Mouse (Mus musculus): ENCODE data around the gene Btrc.

The Btrc gene

DNA sequence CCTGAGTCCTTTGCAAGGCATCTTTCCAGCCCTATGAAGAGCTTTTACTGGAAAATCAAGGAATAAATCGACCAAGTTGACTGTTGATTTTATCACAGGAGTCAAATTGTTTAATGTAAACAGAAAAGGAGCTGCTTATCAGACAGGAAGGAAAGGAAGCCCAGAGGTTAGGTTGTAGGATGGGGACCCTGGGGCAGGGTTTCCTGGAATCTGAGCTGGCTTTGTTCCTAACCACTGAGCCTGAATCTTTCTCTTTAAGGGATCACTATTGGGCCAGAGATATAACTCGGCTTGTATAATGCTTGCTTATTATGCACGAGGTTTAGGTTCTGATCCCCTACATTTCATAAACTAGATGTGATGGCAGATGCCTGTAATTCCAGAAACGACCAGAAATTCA, 64.6 kb downstream of the Btrc start:
- in situ Hi-C loops (cut with MseI, MboI) = no loop called here

GRCm38 (mm10) chr19:45430971-45431633, 67.6 kb downstream of the Btrc start:
- in situ Hi-C loops (cut with MseI, MboI) = loop anchor here (5.0 to 10.0 kb wide), 2 partner anchors 126 to 209 kb away; no protein-coding TSS in a partner anchor

GRCm38 (mm10) chr19:45432351-45432750, 68.8 kb downstream of the Btrc start:
- in situ Hi-C loops (cut with MseI, MboI) = loop anchor here (5.0 to 10.0 kb wide), 2 partner anchors 128 to 210 kb away; no protein-coding TSS in a partner anchor

DNA sequence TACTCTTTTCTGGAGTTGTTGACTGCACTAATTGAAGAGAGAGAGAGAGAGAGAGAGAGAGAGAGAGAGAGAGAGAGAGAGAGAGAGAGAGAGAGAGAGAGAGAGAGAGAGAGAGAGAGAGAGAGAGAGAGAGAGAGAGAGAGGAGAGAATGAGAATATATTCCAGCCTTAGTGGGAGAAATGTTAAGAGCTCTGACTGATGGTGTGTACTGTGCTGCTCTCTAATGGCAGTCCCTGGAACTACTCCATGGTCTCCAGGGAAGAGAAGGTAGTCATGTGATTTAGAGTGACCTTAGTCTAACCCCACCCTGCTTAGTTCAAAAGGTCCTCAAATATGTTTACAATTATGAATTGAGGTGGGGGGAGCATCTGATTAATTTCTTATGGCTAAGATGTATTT, 72.5 kb downstream of the Btrc start:
- in situ Hi-C loops (cut with MseI, MboI) = loop anchor here (10.0 kb wide), 1 partner anchor 131 kb away; no protein-coding TSS in a partner anchor

DNA sequence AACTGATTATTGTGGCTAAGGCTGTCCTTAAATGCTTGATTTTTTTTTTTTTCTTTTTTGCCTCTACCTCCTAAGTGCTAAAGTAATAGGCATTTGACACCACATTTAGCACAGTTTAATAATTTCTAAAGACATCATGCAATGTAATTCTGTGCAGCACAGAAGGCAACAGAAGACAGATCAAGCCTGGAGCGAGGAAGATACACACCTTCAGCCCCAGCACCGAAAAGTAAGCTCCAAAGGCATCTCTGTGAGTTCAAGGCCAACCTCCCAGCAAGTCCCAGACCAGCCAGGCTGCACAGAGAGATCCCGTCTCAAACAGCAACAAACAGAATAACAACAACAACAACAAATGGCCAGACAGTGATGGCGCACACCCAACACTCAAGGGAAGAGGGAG, 73.6 kb downstream of the Btrc start:
- in situ Hi-C loops (cut with MseI, MboI) = loop anchor here (10.0 kb wide), 1 partner anchor 132 kb away; no protein-coding TSS in a partner anchor

DNA sequence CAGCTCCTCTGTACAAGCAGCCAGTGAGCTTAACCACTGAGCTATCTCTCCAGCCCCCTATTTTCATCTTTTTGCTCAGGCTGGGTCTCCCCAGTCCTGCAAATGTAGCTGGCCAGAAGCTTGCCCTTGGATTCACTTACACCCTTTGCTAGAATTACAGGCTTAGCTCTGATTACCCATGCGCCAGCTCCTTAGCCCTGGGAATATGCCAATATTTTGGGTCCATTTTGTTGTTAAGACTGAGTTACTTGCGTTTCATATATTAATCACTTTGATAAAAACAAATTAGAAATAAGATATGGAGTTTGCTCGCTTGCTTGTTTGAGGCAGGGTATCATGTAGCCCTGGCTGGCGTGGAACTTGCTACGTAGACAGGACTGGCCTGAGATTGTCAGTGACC, 74.7 kb downstream of the Btrc start:
- in situ Hi-C loops (cut with MseI, MboI) = loop anchor here (10.0 kb wide), 1 partner anchor 133 kb away; no protein-coding TSS in a partner anchor

DNA sequence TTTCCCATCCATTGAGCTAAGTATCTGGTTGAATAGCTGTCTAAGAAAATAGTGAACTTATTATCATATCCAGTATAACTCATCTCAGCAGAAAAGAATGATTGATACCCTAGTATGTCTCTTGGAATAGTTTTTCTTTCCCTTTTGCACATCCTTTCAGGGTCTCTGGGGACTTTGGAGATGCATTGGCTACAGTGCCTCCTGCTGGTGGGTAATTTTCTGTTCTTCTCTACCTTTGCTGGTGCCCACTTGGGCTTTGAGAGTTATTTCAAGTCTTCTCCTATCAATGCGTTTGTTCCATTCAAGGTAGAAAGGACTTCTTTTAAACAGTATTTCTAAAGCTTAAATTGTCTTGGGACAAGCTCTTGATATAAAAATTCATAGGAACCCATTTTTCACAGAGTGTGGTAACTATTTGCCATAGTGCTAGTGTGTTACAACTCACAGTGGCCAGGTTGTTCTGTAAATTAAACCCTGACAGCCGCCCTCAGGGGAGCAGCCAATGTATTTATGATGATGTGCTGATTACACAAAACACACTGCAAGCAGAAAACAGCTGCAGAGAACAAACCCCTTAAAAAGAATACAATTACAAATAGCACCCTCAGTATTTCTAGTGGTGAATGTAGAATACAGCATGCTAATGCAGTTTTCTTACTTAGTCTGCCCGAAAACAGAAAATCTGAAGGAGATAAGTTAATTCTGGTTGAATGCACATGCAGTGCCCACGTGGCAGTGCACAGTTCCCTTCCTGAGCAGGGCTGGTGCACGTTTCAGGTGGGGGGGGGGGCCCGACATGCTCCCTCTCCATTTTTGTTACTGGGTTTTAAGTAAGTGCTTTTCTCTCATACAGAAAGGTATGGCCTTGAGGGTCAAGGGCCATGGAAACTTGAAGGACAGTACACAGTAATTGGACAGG, 75.7 kb downstream of the Btrc start:
- in situ Hi-C loops (cut with MseI, MboI) = loop anchor here (10.0 kb wide), 1 partner anchor 134 kb away; no protein-coding TSS in a partner anchor

GRCm38 (mm10) chr19:45440554-45441175, 77.1 kb downstream of the Btrc start:
- in situ Hi-C loops (cut with MseI, MboI) = no loop called here

- in situ Hi-C loops (cut with MseI, MboI) = no loop called here
Measured at GRCm38 (mm10) chr19:45441717-45442116, 78.2 kb downstream of the Btrc start.

DNA sequence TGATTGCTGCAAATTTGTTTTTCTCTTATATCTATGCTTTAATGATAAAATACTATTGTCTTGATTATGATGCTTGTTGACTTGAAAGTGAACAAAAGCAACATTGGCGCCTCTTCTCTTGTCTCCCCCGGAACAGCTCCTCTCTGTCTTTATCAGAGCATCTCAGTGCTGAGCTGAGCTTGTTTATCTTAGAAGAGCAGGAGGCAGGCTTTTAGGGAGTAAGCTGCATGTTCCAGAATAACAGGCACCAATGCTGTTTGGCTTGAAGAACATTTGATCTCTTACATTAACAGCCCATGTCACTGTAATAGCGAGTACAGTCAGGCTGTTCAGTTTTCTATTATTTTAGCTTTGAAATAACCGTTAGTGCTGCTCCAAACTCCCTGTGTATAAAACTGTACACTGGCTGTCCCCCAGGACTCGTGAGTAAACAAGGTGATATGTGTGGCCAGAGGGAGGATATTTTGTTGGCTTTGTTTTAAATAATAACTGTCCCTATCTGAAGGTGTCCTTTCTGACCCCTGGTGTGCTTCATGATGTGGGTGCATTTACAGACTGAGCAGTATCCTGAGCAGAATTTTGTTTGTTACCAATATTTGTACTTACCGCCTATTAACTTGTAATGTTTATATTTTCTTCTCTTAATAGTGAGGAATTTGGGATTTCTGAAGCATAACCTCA, 81.9 kb downstream of the Btrc start:
- in situ Hi-C loops (cut with MseI, MboI) = no loop called here

GRCm38 (mm10) chr19:45446631-45447030, 83.1 kb downstream of the Btrc start:
- in situ Hi-C loops (cut with MseI, MboI) = no loop called here

GRCm38 (mm10) chr19:45447222-45447621, 83.7 kb downstream of the Btrc start:
- in situ Hi-C loops (cut with MseI, MboI) = no loop called here

GRCm38 (mm10) chr19:45447886-45448285, 84.4 kb downstream of the Btrc start:
- in situ Hi-C loops (cut with MseI, MboI) = no loop called here

- in situ Hi-C loops (cut with MseI, MboI) = no loop called here
Measured at GRCm38 (mm10) chr19:45454391-45454790, 90.9 kb downstream of the Btrc start.

DNA sequence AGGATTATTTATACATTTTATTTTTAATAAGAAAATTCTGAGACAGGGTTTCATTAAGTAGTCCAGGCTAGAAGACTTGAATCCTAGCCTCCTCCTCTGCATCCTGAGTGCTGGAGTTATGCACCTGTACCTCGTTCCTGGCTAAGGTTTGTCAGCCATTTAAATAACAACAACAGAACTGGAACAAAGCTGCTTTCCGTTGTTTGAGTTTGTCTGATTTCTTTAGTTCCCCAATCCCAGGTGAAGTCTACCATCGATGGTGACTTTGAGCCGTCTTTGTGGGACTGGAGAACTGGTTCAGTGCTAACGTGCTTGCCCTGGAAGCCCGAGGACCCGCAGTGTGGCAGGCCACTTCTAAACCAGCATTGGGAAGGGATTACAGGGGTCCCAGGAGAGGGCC, 93.4 kb downstream of the Btrc start:
- in situ Hi-C loops (cut with MseI, MboI) = no loop called here

DNA sequence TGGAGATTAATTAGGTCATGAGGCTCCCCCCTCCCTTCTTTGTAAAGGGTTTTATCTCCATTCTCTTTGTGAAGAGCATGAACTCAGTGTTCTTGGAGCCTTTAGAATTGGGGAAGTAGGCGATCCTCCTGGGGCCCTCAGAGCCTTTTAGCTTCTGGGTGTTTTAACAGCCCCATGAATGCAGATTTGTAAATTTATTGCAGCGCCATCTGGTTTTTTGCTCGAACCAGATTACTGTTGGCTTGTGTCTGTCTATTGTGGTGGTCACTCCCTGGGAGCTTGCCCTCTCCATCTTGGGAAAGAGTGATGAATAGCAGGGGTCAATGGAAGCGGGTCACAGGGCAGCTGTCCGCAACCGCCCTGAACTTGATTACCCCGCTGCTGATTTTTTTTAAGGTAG, 95.2 kb downstream of the Btrc start:
- in situ Hi-C loops (cut with MseI, MboI) = no loop called here

- in situ Hi-C loops (cut with MseI, MboI) = no loop called here
Measured at GRCm38 (mm10) chr19:45459931-45460665, 96.6 kb downstream of the Btrc start.

DNA sequence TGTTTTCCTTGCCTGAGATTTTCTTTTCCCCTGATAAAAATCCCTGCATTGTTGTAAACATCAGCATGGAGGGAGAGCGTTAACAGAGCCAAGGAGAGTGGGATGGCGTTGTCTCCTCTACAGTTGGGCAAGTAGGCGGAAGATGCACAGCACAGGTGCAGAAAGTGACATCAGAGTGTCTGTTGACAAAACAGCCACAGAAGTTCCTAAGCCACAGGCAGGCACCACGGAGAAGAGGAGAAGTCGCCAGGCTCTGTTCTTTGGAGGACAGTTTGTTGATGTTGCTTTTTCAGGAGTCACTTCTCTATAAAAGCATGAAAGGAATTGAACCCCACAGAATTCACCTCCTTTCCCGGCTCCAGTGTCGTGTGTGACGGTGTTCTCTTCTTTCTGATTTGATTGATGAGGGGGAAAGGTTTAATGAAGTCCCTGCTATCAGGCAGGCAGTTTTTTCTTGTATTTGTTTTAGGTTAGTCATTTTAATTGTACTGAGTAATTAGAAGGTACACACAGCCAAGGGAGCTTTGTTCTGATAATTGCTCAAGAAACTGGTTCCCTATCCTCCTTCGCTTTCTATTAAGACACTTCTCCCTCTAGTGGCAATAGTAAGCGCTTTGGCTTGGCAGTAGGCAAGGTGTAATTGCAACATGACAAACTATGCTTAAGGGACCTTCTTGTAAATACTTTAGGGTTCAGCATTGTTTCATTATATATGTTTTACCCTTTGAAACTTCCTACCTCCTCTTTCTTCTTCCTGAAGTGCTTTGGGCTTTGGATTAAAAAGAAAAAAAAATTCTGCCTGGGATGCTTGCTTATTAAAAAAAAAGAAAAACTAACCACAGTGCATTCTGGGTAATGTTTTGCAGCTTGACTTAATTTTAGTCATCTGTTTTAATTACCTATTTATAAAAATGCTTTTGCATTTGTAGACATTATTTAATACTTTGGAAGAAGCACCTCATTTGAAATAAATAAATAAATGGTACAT, 97.5 kb downstream of the Btrc start:
- in situ Hi-C loops (cut with MseI, MboI) = no loop called here

DNA sequence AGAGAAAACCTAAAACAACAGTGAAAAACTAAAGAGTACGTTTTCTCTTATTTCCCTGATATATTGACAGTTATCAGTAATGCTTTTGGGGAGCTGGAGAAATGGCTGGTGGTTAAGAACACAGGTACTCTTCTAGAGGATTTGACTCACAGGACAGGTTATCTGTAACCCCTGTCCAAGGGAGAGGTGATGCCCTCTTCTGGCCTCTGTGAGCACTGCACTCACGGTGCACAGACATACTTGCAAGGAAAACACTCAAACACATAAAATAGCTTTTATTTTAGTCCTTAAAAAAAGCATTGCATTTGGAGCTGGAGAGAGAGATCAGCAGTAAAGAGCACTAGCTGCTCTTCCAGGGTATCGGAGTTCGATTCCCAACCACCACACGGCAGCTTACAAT, 106.2 kb downstream of the Btrc start:
- in situ Hi-C loops (cut with MseI, MboI) = no loop called here
